Mouse (Mus musculus) kidney, adult 9 months (tissue): ENCODE measurements around the gene Rsf1.

Experiments used
- DNase-seq: peaks from one replicate; pipeline ENCODE4 v3.0.0; 2022

Gene Rsf1

DNA sequence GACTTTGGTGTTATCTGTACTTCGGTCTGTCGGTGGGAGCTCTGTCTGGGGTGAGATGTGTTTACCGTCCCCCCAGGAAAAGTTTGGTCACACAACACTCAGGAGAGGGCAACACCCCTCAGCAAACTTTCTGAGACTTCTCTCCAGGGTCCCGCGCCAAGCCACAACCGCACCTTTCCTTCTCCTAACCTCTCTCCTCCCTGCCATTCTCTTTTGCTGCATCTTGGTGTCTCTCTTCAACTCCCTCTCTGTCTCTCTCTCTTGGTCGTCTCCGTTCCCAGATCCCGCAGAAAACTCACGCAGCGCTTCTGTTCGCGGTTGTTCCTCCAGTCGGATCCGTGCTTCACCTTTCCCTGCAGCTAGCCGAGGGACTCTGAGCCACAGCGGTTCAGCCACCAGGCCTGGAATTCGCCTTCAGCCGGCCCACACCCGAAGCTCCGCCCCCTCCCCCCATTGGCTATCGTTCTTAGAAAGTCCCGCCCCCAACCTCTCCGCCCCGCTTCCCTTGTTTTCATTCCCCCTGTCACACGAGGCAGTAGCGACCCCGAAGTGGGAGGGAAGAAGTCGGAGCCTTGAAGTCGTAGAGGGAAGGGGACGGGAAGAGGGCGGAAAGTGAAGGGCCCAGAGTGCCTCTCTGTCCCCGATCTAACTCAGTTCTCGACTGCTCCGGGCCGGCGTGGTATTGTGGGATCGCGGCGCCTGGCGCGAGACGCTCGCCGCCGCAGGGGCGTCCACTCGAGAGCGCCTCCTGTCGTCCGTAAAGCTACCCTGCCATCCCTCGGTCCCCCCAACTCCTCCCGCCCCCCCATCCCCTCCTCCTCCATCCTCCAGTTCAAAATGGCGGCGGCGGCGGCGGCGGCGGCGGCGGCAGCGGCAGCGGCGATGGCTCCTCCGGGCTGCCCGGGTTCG, at the start of gene Rsf1, which contains the start of gene Aamdc:
TSS of gene Rsf1 (plus strand) at position 823 of the 909 bp plus-strand sequence.
TSS of gene Aamdc (minus strand) at position 431 of the 909 bp plus-strand sequence.
- DNase-seq: peak; percentile 96

DNA sequence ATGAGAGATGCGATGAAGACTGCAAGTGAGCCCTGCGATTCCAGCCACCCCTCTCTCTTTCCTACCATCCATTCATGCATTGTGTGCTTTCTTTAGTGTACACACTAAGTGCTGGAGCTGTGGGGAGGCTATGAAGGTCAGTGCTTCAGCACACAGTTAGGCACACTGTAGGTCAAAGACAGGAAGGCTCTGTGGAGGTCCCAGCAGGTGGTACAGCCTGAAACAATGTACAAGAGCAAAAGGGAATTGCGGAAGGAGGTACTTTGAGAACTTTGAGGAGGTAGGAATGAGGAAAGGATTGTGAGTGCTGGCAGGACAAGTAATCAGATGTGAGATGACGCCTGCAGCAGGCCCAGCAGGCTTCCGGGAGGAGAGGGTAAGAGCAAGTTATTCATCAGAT, 44.2 kb upstream of the Rsf1 start:
- no peak for DNase-seq

DNA sequence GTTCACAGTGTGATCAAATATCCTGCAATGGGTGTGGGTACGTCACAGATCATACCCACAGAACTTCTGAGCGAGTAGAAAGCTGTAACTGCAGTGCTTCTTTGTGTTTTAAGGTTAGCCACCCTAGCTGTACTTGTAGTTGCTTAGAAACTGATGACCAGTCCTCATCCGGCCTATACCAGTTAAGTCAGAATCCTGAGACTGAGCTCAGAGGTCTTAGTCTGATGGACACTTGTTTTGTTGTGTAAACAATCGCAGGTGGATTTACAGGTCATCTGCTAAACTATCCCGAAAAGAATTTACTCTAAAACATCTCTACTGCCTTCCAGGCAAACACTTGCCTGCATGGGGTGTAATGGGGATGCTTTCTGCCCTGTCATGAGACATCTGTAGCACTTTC, 43.1 kb upstream of the Rsf1 start:
- no peak for DNase-seq

DNA sequence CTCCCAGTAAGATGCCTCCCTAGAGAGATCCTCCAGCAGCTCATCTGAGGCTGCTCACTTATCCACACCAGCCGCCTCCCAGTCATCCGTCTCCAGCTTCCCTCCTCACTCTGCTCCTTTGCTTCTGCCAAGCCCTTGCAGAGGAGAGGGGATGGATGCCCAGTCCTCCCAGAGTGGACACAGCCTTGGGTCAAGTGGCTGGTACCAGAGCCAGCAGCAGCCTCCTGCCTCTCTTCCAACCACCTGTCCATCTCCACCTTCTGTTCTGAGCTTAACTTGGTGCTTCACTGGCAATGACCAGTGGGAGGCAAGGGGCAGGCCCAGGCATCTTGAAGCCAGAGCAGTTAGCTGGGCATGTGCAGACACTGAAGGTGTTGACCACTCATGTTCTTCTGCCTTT, 33.2 kb upstream of the Rsf1 start:
- no peak for DNase-seq

DNA sequence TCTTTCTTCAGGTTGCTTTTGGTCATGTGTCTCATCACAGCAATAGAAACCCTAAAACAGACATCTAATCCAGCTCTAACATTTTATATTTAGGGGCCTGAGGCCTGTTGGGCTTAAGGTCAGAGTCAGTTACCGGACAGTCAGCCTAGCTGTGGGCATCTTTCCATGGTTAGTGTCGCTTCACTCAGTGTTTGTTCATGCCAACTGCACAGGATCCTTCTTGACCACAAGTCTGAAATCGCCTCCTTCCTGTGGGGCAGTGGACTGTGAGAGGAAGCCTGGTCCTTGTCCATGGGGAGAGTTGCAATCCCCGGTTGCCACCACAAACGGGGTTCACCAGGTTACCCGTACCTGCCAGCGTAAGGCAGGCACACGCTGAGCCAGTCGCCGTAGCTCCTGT, 30.4 kb upstream of the Rsf1 start:
- no peak for DNase-seq

DNA sequence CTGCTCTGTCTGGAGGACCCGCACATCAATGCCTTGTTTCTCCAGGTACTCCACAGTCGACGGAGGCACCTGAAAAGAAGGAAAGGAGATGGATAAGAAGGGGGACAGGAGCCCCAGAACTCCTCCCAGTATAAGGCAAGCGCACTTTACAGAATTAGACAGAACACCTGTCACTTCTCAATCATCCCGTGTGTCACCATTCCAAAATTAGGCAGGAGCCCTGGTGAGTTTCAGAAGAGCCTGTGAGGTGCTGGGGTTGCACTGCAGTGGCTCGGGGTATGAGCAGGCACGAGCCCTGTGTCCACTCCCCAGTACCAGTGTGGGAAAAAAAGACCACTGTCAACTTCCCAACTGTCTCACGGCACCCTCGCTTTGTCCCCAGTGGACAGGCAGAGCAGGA, 29.0 kb upstream of the Rsf1 start:
- no peak for DNase-seq

DNA sequence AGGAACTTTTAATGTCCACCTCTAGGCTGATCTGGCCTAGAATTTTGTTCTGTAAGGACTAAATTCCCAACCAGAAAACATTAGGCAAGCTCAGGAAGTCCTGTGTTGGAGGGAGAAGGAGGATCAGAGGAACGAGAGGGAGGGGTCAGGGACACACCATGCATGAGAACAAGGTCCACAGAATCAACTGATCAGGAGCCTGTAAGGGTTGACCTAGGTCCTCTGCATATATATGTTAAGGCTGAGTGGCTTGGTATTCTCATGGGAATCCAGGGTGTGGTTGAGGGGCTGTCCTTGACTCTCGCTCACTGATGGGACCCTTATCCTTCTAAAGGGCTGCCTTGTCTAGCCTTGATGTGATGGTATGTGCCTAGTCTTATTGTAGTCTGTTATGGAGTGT, 16.1 kb upstream of the Rsf1 start:
- DNase-seq: no peak

DNA sequence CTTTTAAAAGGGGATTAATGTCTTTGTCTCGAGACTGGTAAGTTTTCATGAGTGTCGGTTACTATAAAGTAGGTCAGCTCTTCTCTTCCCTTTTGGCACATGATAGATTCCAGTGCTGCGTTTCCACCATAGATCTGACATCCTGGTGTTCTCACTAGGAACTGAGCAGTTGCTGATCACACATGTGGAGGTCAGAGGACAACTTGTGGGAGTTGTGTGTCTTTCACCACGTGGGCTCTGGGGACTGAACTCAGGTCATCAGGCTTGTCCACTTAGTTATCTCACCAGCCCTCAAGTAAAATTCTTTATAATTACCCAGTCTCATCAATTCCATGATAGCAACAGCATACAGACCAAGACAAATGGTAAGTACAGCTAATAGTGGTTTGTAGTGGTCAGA, 10.3 kb upstream of the Rsf1 start:
- no peak for DNase-seq

DNA sequence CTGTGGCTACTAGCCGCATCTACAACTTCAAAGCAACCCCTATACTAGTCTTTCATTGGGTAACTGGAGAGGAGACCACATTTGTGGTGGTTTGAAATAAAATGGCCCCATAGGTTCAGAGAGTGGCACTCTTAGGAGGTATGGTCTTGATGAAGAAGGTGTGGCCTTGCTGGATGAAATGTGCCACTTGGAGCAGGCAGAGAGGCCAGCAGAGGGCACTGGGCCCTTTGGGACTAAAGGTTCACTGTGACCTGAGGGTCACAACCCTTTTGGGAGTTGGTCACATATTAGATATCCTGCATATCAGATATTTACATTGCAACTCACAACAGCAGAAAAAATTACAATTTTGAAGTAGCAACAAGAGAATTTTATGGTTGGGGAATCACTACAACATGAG, 9.3 kb upstream of the Rsf1 start:
- DNase-seq: peak; percentile 32

DNA sequence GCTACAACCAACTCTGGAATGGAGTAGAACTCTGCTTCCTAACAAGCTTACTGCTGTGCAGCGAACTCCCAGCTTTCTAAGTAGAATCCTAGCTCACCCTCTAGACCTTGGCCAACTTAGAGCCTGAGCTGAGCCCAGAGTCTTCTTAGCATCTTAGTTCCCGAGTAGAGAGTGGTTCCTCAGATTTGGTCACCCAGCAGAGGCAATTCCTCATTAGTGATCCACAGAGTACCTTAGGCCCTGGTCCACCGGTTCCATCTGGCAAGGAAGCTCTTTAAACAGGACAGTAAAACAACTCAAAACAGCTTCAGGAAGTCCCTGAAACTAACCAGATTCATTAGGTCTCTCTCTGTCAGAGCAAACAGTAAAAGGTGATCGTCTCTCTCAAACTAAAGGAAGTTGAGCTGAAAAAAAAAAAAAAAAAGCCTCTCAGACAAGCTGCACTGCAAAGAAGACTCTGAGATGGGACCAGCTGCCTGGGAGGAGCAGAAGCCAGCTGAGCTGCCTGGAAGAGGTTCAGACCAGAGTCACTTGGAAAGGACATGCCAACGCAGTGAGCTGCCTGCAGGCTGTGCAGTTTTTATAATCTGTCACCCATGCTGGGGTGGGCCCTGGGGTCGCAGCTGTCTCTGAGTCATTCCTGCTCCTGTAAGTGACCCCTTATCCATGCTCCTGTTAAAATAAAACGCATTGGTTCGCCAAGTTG, 1.2 kb upstream of the Rsf1 start:
- DNase-seq: peak; percentile 53

DNA sequence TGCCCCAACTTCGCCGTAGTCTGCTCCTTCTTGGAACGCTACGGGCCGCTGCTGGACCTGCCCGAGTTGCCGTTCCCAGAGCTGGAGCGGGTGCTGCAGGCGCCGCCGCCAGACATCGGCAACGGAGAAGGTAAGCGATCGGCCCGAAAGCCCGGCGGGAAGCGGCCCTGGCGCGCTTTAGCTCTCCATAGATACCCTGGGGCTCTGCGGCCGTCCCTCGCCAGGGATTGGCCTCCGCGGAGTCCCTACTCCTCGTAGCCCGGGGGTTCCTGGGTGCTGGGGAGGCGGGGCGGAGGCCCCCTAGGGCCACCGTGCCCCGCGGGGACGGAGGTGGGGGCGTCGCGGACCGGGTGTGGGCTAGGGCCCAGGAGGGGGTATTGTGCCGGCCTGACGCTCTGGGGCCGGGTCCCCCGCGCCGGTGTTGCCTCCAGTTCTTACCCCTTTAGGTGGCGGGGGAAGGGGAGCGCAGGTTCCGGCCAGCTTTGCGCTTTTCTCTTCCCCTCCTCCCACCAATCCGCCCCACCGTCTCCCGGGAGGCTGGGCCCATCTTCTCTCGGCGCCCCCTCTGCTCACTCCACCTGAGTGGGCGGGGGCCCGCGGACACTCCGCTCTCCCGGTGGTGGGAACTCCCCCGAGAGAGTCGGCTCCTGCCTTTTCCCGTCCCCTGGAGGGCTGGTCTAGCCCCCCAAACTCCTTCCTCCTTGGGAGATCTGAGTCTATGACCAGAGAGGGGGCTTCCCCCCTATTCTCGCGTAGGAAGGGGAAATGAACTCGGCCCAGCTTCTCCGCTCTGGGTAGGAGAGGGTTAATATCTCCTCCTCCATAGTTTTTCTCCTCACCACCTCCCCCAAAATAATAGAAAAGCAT, 520 bp downstream of the Rsf1 start:
- peak; percentile 45 for DNase-seq

DNA sequence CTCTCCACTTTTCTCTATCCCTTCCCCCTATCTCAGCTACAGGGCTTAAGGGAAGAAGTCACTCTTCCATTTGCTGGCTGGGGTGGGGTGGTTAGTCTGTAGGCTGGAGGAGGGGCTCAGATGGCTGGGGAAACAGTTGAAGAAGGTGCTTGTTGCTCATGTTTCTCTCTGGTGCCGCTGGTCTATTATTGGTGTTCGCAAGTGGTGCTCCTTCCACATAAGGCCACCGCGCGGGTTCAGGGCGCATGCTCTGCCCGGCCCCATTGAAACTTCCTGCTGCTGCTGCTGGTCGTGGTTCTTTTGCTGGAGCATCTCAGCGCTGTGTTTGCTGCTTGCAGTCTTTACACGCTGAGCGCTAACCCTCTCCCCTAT, 1.1 kb downstream of the Rsf1 start:
- DNase-seq: peak; percentile 88

DNA sequence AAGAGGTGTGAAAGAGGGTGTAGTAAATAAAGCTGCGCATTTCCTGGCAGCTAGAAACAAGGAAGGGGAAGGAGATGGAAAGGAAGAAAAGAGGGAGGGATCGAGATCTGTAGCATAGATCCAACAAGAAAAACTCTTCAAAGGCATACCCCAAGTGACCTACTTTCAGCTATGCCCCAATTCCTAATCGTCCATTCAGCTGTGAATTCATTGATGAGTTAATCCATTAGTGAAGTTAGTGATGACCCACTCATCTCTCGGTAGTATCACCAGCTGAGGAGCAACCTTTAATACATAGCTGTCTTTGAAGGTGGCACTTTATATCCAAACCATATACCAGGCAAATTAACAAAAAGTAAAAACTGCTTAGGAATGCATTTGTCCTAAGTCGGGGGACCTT, 8.8 kb downstream of the Rsf1 start:
- DNase-seq: no peak

DNA sequence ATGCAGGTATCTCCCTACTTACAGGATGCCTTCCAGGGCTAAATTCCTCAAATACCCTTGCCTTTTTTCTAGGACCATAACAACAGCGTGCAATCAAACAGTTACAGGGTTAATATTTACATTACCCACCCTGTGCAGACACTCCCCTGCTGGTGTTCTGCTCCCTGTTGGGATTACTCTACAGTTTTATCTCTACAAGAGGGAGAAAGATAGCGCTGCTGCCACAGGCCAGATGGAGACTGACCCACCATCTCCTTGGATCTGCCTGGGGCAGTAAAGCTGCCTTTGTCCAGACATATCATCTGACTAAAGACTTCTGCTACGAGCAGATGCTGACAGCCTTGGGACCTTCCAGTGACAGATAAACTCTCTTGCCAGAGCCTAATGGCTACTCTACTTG, 10.8 kb downstream of the Rsf1 start:
- no peak for DNase-seq

DNA sequence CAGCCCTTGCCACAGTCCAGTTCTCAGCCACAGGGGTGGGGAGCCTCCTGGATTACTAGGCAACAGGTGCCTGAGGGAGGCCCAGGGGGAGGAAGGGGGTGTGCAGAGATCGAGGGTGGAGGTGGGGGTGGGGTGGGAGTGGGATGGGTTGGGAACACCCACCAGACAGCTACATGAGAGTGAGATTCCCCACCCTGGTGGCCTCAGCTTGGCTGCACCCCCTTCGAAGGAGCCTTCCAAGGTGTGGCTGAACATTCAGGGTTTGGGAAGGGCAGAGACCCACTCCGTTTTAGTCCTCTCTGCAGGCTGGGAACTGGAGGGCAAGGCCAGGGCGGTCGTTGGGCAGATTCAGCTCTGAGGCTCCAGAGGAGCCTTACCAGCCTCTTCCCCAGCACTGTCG, 11.6 kb downstream of the Rsf1 start:
- DNase-seq: no peak

DNA sequence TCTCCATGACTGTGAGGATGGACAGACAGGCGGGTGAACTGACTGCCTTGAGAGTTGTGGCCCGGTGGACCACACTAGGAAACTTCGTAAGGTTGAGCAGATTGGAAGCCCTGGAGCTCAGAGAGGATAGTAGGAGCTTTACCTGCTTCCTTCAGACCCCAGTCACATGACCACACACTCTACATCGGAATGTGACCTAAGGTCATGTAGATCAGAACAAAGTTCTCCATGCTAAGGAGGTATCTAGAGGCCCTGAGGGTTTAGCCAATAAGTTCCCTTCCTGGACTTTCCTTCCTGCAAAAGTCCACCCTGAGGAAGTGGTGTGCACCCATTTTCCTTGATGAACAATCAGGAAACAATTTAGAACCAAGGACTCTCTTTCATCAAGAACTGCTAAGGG, 12.7 kb downstream of the Rsf1 start:
- no peak for DNase-seq

DNA sequence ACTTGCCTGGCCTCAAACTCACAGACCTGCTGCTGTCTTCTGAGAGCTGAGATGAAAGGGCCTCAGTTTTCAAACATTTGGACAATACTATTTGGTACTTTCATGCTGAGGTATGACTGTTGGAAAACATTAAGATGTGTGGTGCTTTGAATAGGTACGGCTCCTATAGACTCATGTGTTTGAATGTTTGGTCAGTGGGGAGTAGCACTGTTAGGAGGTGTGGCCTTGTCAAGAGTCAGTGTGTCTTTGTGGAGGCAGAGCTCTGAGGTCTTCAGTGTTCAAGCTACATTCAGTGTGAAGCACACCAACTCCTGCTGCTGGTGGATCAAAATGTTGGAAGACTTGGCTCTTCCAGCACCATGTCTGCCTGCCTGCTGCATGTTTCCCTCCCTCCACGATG, 13.8 kb downstream of the Rsf1 start:
- DNase-seq: no peak

DNA sequence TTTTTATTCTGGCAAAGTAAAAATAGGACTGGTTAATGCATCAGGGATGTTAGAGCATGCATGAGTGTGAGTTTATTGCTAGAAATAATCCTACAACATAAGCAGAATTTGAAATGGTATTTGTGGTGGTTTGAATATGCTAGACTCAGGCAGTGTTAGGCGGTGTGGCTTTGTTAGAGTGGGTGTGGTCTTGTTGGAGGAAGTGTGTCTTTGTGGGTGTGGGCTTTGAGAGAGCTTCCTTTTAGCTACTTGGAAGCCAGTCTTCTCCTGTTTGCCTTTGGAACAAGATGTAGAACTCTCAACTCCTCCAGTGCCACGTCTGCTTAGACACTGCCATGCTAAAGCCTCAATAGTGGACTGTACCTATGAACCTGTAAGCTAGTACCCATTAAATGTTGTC, 18.9 kb downstream of the Rsf1 start:
- no peak for DNase-seq

DNA sequence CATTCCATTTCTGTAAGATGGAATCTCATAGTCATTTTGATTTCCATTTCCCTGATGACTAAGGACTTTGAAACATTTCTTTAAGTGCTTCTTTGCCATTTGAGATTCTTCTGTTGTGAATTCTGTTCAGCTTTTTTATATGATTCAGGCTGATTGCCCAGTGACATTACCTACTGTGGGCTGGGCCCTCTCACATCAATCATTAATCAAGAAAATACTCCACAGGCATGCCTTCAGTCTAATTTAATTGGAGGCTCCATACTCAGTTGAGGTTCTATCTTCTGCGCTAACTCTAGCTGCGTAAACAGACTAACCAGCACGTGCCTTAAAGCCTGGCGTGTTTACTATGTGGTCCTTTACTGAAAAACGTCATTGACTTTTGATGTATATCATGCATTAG, 41.7 kb downstream of the Rsf1 start:
- DNase-seq: peak; percentile 73

DNA sequence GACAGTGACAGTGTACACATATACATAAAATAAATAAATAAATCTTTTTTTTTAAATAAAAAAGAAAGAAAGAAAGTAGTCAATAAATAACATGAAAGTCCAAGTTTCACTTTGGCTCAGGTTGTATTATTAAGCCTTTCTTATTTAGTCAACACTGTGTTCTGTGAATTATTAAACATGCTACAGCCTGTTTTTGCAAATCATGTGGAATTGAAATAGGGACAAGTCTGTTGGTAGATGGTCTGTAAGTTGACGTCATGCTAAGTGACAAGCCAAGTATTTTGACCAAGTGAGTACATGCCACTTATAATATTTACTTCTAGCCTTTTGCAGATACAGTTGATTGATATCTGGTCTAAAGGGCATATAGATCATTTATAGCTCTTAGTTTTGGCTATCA, 43.0 kb downstream of the Rsf1 start:
- DNase-seq: peak; percentile 73

DNA sequence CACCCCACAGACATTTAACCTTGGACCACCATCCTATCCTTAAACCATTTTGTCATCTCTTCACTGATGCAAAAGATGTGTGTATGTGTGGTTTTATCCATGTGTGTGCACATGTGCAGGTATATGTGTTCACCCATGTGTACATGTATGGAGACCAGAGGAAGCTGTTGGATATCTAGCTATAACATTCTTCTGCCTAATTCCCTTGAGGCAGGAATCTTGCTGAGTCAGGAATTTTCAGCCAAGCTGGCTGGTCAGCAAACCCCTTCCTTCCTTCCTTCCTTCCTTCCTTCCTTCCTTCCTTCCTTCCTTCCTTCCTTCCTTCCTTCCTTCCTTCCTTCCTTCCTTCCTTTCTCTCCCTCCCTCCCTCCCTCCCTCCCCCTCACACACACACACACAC, 43.7 kb downstream of the Rsf1 start:
- no peak for DNase-seq

DNA sequence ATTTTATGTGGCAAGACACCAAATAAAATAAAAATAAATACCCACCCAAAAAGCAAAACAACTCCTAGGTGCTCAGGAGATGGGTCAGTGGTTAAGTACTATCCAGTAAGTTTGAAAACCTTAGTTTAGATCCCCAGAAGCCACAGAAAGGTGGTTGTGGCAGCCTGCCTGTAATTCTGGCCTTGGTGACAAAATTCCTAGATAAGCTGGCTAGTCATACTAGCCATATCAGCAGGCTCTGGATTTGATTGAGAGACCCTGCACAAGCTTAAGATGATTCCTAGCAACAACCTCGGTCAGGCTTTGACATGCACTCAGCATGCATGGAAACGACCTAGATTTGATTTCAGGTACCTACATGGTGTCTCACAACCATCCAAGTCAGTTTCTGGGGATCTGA, 49.7 kb downstream of the Rsf1 start:
- no peak for DNase-seq

DNA sequence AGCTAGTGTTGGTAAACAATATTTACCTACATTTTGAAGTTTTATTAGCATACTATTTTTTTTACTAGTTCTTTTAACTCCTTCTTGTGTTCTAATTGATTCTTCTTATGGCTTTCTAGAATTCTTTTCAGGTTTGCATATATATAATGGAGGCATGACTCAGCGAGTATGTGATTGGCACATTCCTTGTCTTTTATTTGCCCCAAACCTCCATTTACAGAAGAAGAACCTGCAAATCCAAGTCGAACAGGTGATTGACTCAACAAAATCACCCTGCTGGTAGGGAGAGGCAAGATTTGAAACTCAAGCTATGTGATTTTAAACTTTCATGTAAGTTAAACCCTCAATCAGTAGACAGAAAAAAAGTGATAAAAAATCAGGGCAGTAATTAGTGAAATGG, 51.6 kb downstream of the Rsf1 start:
- DNase-seq: no peak

DNA sequence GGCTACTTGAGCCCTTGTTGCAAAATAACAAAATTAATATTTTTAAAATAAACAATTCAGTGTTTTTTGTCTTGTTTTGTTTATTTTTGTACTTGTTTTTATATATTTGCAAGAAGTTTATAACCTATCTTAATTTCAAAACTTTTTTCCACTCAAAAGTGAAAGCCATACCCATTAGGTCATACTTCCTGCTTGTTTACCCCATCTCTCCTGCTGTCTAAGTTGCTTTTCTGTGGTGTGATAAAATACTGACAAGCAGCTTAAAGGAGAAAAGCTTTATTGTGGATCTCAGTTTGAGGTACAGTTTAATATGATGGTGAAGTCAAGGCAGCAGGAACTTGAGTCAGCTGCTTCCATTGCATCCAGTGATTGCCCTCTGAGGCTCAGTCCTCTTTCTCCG, 53.2 kb downstream of the Rsf1 start:
- DNase-seq: no peak
